Mouse (Mus musculus): Measurements from ENCODE around the gene Eml6. TPM values are rescaled to one million over a fixed set of nuclear protein-coding genes. Genes with fewer than 3 reads are reported as not detected.

The Eml6 gene
- under 1 TPM; 0.16 to 0.21 TPM for polyA plus RNA-seq (2017; shearing (Covaris generic))

DNA sequence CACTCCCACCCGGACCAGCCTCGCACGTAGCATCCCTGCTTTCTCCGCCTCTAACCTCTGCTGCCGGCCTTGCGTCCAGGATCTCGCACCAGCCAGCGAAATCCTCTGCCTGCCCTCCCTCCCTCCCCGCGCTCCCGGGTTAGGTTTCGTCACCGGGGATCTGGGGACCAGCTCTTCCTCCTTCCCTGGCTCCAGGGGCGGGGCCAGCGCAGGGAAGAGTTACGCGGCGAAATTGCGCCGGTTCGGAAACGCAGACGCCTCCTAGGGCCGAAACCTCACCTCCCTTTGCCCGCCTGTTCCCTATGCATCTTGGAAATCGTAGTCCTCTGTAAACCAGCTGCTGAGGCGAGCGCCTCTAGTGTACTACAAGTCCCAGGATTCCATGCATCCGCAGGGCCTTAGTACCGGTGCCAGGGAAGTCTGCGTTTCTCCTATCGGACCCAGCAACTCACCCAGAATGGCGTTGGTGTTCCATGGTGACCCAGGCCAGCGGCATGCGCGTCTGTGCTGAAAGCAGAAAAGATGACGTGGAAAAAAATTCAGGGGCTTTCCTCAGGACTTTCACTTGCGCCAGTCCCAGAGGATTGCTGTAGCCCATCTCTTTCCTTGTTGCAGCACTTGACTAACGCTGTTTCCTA lies at the start of gene Eml6:
Gene Eml6, minus strand, starts transcription at position 199 of the 638 bp plus-strand sequence.

DNA sequence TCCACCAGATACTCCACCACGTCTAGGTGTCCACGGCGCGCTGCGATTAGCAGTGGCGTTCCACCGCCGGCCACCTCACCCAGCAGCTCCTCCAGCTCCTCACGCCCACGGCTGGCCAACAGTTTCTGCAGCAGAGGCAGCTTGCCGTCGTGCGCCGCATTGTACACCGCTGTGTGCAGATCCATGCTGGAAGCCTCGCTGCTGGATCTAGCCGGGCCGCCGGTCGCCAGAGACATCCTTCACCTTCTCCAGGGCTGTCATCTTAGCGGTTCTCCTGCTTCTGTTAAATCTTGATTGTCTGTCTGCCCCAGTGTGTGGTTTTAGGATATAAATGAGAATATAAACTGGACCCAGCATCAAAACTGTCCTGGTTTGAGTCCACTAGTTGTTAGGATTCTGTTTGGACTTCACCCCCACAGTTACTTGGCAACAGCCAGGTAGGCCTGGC lies 200.5 kb downstream of the Eml6 start, which contains the start of gene 4931440F15Rik:
Gene 4931440F15Rik, minus strand, starts transcription at position 398 of the 448 bp plus-strand sequence.

Other genes starting within 250 kb of the Eml6 start
- under 1 TPM; 0.17 to 0.54 TPM for gene 4931440F15Rik, start 200.4 kb downstream of the Eml6 start, polyA plus RNA-seq (2017; shearing (Covaris generic))
- 10 to 100 TPM; 58.3 to 83.2 TPM for gene Sptbn1, start 242.1 kb upstream of the Eml6 start, polyA plus RNA-seq (2017; shearing (Covaris generic))

Data from activated CD4-positive, CD25-positive, alpha-beta regulatory T cell (primary cell).